Mouse (Mus musculus) erythroblast, embryonic 14.5 days (primary cell): ENCODE results near the gene Dmxl2.

ENCODE experiments used
- GATA1 ChIP-seq: IDR thresholded peaks from 2 replicates; pipeline ENCODE4 v1.6.1; 2012; ENCODE audit warnings: low read length, inconsistent platforms, mixed read lengths
- TAL1 ChIP-seq: IDR thresholded peaks from 3 replicates; pipeline ENCODE4 v1.6.1; 2012; ENCODE audit warnings: low read length, inconsistent platforms, mixed read lengths

DNA sequence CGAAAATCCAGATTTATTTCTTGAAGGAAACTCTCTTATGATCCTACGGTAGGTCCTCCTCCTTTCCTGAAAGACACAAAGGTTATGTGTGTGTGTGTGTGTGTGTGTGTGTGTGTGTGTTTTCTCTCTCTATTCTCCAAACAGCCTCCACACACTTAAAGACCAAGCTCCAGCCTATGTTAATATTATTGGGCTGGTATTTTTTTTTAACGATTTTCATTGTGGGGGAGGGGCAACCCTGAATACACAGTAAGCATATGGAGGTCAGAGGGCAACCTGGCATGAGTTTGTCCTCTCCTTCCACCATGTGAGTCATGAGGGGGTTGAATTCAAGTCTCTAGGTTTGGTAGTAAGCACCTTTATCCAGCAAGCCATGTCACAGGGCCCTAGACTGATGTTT, 1.6 kb downstream of the Dmxl2 start:
- no peak for TF ChIP-seq TAL1
- no peak for TF ChIP-seq GATA1
